Mouse (Mus musculus): ENCODE measurements around the gene Trim33. TPM values are rescaled to one million over a fixed set of nuclear protein-coding genes. Genes with fewer than 3 reads are reported as not detected.

Trim33 gene
- polyA plus RNA-seq (2021; fragmentation: Nextera tagmentation): 3.9 and 4.7 TPM in 2 replicates
- long read RNA-seq, experiment 1, partial matches to known transcripts: 5 of 12 reads
- long read RNA-seq, experiment 1, other reads (novel, unspliced or antisense): 7 of 12 reads
- long read RNA-seq, experiment 2, partial matches to known transcripts: 8 of 14 reads
- long read RNA-seq, experiment 2, other reads (novel, unspliced or antisense): 6 of 14 reads

GRCm38 (mm10) chr3:103279182-103280149 is at the start of gene Trim33:
Trim33 (plus strand) TSS chr3:103279293.

Other genes starting within 250 kb of the Trim33 start
- gene Nras, start 221.0 kb upstream of the Trim33 start, polyA plus RNA-seq (2021; fragmentation: Nextera tagmentation): 29.0 and 57.1 TPM in 2 replicates
- gene Ampd1, start 205.3 kb upstream of the Trim33 start, polyA plus RNA-seq (2021; fragmentation: Nextera tagmentation): not detected in 2 replicates
- gene Dennd2c, start 176.7 kb upstream of the Trim33 start, polyA plus RNA-seq (2021; fragmentation: Nextera tagmentation): 0.23 and 0.25 TPM in 2 replicates
- 158 and 166 TPM in 2 replicates for gene Bcas2, start 107.6 kb upstream of the Trim33 start, polyA plus RNA-seq (2021; fragmentation: Nextera tagmentation)

Measured in layer of hippocampus, adult 6 months (tissue).